Mouse (Mus musculus) cortical plate, adult 2 months (tissue): ENCODE measurements around the gene Patl2. TPM values are rescaled to one million over a fixed set of nuclear protein-coding genes. Genes with fewer than 3 reads are reported as not detected.

Experiments
- H3K27ac ChIP-seq: fragments of 200-500 bp; 2 replicates; pipeline ENCODE4 v1.5.1; 2012; ENCODE audit warnings: low read length, control low read depth, inconsistent platforms; ENCODE audit not compliant: insufficient read depth
- H3K4me1 ChIP-seq: fragments of 200-500 bp; 2 replicates; pipeline ENCODE4 v1.6.1; 2011; ENCODE audit warnings: low read length; ENCODE audit not compliant: control insufficient read depth, insufficient read depth
- H3K4me3 ChIP-seq: fragments of 200-500 bp; 2 replicates; pipeline ENCODE4 v1.5.1; 2011; ENCODE audit warnings: mild to moderate bottlenecking, low read length, control low read depth; ENCODE audit not compliant: insufficient read depth
- CTCF ChIP-seq: fragments of 200-500 bp; IDR thresholded peaks from 2 replicates; pipeline ENCODE4 v1.5.1; 2011; ENCODE audit warnings: mild to moderate bottlenecking, control low read depth, low read length; ENCODE audit not compliant: insufficient read depth; ENCODE audit errors: extremely low read depth
- POLR2A ChIP-seq: fragments of 200-500 bp; IDR thresholded peaks from 2 replicates; pipeline ENCODE4 v1.6.1; 2011; ENCODE audit warnings: mild to moderate bottlenecking, low read length, control low read depth; ENCODE audit not compliant: insufficient read depth; ENCODE audit errors: extremely low read depth
- polyA plus RNA-seq: library from polyadenylated mRNA; depleted of rRNA; stranded (reverse); fragments of >200 nt; gene quantifications from 2 replicates; pipeline ENCODE4 v1.2.3, GENCODE M21; 2012; rRNA removed

The Patl2 gene
- 0.08 TPM in 1 of 2 replicates, not detected in the other for polyA plus RNA-seq

DNA sequence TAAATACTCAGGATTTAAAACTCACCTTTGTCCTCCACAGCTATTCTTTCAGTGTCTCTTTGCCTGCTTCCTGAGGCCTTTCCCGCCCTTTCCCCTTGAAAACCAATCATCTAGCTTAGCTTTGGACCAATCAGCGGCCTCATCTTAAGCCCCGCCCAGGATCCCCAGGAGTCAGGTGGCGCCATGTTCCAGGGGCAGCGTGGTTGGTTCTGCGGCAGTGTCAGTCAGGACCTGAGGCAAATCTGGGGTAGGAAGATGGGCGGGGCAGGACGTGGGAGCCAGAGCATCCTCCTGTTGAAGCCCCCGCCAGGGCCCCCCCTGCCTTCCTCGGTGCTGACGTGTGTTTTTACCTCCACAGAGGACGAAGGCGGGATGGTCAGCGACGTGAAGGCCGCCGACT, at the start of gene Patl2, which contains the start of gene Terb2:
TSS of gene Patl2 (minus strand) at position 84 of the 400 bp plus-strand sequence.
TSS of gene Terb2 (plus strand) at position 167 of the 400 bp plus-strand sequence.
- Histone ChIP-seq H3K27ac (no peak within 1 kb of the TSS), H3K4me1 (no peaks in the 10 kb centered on the region), H3K4me3 (no peak within 1 kb of the TSS)
- TF ChIP-seq CTCF (no peak), POLR2A (no peak)

GRCm38 (mm10) chr2:122235425-122235824, 49.4 kb upstream of the Patl2 start:
- Histone ChIP-seq H3K4me1 (peaks cover 1% of the 10 kb centered on the region; the same call in 1 of the 2 replicates), H3K27ac (no peak overlapping the region), H3K4me3 (peak overlapping the region; percentile 54; the same call in 1 of the 2 replicates)
- TF ChIP-seq CTCF (no peak), POLR2A (no peak)

DNA sequence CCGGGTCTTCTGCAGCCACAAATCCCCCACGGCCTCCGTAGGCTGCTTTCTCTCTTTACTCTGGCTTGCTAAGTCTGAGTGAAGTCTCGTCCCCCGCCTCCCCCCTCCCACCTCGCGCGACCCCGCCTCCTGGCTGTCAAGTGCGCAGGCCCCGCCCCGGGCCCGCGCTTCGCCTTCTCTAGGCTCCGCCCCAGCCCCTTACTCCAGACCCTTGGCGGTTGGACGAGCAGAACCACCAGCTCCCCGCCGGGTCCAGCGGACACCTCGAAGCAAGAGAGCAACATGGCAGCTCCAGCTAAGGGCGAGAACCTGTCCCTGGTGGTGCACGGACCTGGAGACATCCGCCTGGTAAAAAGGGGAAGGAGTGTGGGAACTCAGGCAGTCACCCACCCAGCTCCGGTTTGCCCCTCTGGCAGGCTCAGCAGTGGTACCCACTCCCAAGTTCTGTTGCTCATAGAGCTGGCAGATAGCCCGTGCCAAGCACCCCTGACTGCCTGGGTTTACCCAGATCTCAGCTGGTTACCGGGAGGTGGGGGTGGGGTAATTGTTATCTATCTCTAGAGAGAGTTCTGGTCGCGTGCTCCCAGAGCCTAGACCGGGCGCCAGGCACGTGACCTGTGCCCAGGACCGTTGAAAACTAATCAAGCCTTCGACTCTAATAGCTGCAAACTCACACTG, 48.8 kb upstream of the Patl2 start, which contains the start of gene Sord:
TSS of gene Sord (plus strand) at position 139 of the 678 bp plus-strand sequence.
- H3K27ac ChIP-seq, result no peak within 1 kb of the TSS
- no peak for TF ChIP-seq CTCF
- TF ChIP-seq POLR2A, result peak; percentile 42; the same call in 1 of the 2 replicates
- peaks cover 1% of the 10 kb centered on the region; the same call in 1 of the 2 replicates for H3K4me1 ChIP-seq
- H3K4me3 ChIP-seq, result peak within 1 kb of the TSS; percentile 54

GRCm38 (mm10) chr2:122233759-122234557, 48.0 kb upstream of the Patl2 start:
- peaks cover 1% of the 10 kb centered on the region; the same call in 1 of the 2 replicates for H3K4me1 ChIP-seq
- no peak for TF ChIP-seq CTCF
- no peak for TF ChIP-seq POLR2A
- H3K4me3 ChIP-seq, result peak overlapping the region; percentile 54
- H3K27ac ChIP-seq, result no peak overlapping the region

DNA sequence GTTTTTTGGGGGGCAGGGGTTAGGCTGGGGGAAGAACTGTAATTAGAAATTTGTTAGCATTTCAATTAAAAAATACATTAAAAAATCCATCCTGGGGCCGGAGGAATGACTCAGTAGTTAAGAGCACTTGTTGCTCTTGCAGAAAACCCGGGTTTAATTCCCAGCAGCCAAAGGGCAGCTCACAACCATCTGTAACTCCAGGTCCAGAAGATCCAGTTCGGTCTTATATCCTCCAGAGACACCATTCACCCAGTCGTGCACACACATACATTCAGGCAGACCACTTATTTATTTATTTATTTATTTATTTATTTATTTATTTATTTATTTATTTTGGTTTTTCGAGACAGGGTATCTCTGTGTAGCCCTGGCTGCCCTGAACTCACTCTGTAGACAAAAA, 47.4 kb upstream of the Patl2 start:
- H3K27ac ChIP-seq, result no peak overlapping the region
- no peak overlapping the region; the same call in 1 of the 2 replicates for H3K4me3 ChIP-seq
- TF ChIP-seq POLR2A, result no peak
- no peak for TF ChIP-seq CTCF
- peaks cover 1% of the 10 kb centered on the region; the same call in 1 of the 2 replicates for H3K4me1 ChIP-seq

DNA sequence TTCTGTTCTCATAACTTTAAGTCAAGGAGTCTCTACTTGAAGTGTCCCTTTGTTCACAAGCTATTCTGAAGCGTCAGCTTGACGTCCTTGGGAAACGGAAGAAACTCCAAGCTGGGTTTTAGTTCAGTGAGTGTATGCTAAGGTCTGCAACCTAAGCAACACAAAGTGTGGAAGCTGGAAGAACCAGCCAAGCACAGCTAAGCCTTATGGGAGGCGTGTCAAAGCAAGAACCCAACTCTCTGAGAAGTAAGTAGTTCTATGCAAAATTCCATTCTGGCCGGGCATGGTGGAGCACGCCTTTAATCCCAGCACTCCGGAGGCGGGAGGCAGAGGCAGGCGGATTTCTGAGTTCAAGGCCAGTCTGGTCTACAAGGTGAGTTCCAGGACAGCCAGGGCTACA, 45.6 kb upstream of the Patl2 start:
- Histone ChIP-seq H3K4me1 (no peaks in the 10 kb centered on the region), H3K4me3 (no peak overlapping the region), H3K27ac (no peak overlapping the region)
- TF ChIP-seq POLR2A (no peak), CTCF (no peak)

GRCm38 (mm10) chr2:122230395-122230794, 44.4 kb upstream of the Patl2 start:
- no peaks in the 10 kb centered on the region for H3K4me1 ChIP-seq
- H3K27ac ChIP-seq, result no peak overlapping the region
- TF ChIP-seq POLR2A (no peak), CTCF (no peak)
- H3K4me3 ChIP-seq, result no peak overlapping the region

GRCm38 (mm10) chr2:122223654-122224053, 37.7 kb upstream of the Patl2 start:
- Histone ChIP-seq H3K4me1 (no peaks in the 10 kb centered on the region), H3K4me3 (no peak overlapping the region), H3K27ac (no peak overlapping the region)
- TF ChIP-seq CTCF (no peak), POLR2A (no peak)

GRCm38 (mm10) chr2:122222272-122222671, 36.3 kb upstream of the Patl2 start:
- Histone ChIP-seq H3K4me1 (no peaks in the 10 kb centered on the region), H3K4me3 (no peak overlapping the region), H3K27ac (no peak overlapping the region)
- TF ChIP-seq POLR2A (no peak), CTCF (no peak)
